Mouse (Mus musculus): ENCODE measurements around the gene Bicral.
A peak's percentile ranks its signal among the peaks of the same experiment; 100 is the strongest.
"Not testable (repeated sequence)": the region's sequence is repeated elsewhere in the genome, so short reads cannot be mapped to it uniquely, and the experiment has no call there.

The Bicral gene

GRCm38 (mm10) chr17:46875626-46876025 lies 17.3 kb upstream of the Bicral start:
- no peak for DNase-seq (ENCODE audit: low spot score)

- no peak for DNase-seq (ENCODE audit: low spot score)
Observed at GRCm38 (mm10) chr17:46874133-46874532, 15.9 kb upstream of the Bicral start.

- DNase-seq (ENCODE audit: low spot score) = no peak
Observed at GRCm38 (mm10) chr17:46872806-46873205, 14.5 kb upstream of the Bicral start.

GRCm38 (mm10) chr17:46870913-46871312 lies 12.6 kb upstream of the Bicral start:
- no peak for DNase-seq (ENCODE audit: low spot score)

GRCm38 (mm10) chr17:46870204-46870798 lies 12.0 kb upstream of the Bicral start:
- DNase-seq (ENCODE audit: low spot score) = no peak

GRCm38 (mm10) chr17:46866836-46867235 lies 8.6 kb upstream of the Bicral start:
- no peak for DNase-seq (ENCODE audit: low spot score)

GRCm38 (mm10) chr17:46864566-46865195 lies 6.4 kb upstream of the Bicral start:
- peak; percentile 47 for DNase-seq (ENCODE audit: low spot score)

GRCm38 (mm10) chr17:46860120-46860519 lies 1.8 kb upstream of the Bicral start:
- no peak for DNase-seq (ENCODE audit: low spot score)

GRCm38 (mm10) chr17:46858749-46859444 lies 615 bp upstream of the Bicral start:
- no peak for DNase-seq (ENCODE audit: low spot score)

GRCm38 (mm10) chr17:46857361-46857902 lies 850 bp downstream of the Bicral start:
- DNase-seq (ENCODE audit: low spot score) = peak; percentile 88

- peak; percentile 92 for DNase-seq (ENCODE audit: low spot score)
Observed at GRCm38 (mm10) chr17:46856471-46857360, 1.6 kb downstream of the Bicral start.

- DNase-seq (ENCODE audit: low spot score) = no peak
Observed at GRCm38 (mm10) chr17:46856107-46856388, 2.2 kb downstream of the Bicral start.

- no peak for DNase-seq (ENCODE audit: low spot score)
Observed at GRCm38 (mm10) chr17:46855328-46856106, 2.8 kb downstream of the Bicral start.

- no peak for DNase-seq (ENCODE audit: low spot score)
Observed at GRCm38 (mm10) chr17:46854640-46855110, 3.6 kb downstream of the Bicral start.

- no peak for DNase-seq (ENCODE audit: low spot score)
Observed at GRCm38 (mm10) chr17:46854096-46854495, 4.2 kb downstream of the Bicral start.

- peak; percentile 79 for DNase-seq (ENCODE audit: low spot score)
Observed at GRCm38 (mm10) chr17:46853281-46853680, 5.0 kb downstream of the Bicral start.

- DNase-seq (ENCODE audit: low spot score) = no peak
Observed at GRCm38 (mm10) chr17:46852725-46853124, 5.6 kb downstream of the Bicral start.

- no peak for DNase-seq (ENCODE audit: low spot score)
Observed at GRCm38 (mm10) chr17:46847206-46847605, 11.1 kb downstream of the Bicral start.

- not testable (repeated sequence) for DNase-seq (ENCODE audit: low spot score)
Observed at GRCm38 (mm10) chr17:46846573-46846972, 11.7 kb downstream of the Bicral start.

GRCm38 (mm10) chr17:46845262-46845661 lies 13.0 kb downstream of the Bicral start:
- DNase-seq (ENCODE audit: low spot score) = no peak

- DNase-seq (ENCODE audit: low spot score) = no peak
Observed at GRCm38 (mm10) chr17:46844811-46845210, 13.5 kb downstream of the Bicral start.
